Mouse (Mus musculus): ENCODE results near the gene Mcm10.

Gene Mcm10

GRCm38 (mm10) chr2:5012491-5013324, at the start of gene Mcm10:
Mcm10 (minus strand) TSS chr2:5012791.
- DNase-seq (ENCODE audit: low read depth, low spot score): peak; percentile 98

DNA sequence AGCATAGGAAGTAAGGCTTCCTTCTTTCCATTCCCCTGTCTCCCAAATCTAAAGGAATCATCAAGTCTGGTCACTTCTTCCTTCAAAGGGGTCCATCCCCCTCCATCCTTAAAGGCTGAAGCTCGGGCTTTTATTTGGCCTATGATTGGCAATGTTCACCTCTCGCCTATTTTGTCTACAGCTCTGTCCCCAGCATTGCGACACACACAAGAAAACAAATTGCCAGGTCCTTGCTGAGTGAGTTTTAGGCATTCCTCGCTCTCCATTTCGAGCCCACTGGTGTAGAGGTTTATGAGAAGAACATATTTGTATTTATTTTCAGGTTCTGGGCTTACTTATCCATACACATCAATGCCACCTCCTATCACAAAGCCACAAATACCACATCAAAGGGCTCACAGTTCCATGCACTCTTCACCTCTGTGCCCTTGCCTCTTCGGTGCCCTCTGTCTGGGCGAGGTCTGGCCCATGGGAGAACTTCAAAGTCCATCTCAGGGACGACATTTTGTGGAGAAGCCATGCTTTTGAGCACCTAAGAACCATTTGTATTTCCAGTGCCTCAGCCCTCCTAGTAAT, 48.6 kb upstream of the Mcm10 start:
- no peak for DNase-seq (ENCODE audit: low read depth, low spot score)

DNA sequence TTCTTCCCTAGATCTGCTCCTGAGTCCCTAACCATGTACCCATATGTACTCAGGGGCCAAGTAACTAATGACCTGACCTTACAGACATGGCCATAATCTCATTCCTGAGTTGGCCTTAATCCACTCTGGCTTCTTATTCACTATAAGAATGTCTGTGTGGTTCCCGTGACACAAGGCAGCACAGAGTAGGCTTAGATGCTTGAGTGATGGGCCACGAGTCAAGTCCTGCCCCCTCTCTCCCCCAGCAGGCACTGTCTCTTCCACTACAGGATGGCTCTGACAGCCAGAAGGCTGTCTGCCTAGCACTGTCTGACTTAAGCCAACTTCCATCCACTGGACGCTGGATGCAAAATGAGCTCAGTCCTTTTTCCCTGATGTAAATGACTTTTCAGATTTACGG, 47.4 kb upstream of the Mcm10 start:
- DNase-seq (ENCODE audit: low read depth, low spot score): no peak

- no peak for DNase-seq (ENCODE audit: low read depth, low spot score)
Observed at GRCm38 (mm10) chr2:5058436-5058835, 45.8 kb upstream of the Mcm10 start.

DNA sequence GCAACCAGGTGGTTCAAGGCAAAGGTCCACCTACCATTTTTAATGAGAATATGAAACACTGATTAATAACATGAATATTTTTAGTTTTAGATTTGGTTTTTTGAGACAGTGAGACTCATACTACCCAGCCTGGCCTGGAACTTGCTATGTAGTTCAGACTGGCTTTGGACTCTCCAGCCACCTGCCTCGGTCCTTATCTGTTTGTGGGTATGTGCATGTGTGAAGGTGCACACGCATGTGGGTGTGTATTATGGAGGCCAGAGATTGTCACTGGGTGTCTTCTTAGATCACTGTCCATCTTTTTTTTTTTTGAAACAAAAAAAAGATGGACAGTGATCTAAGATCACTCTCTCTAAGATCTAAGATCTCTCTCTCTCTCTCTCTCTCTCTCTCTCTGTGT, 38.0 kb upstream of the Mcm10 start:
- DNase-seq (ENCODE audit: low read depth, low spot score): no peak

DNA sequence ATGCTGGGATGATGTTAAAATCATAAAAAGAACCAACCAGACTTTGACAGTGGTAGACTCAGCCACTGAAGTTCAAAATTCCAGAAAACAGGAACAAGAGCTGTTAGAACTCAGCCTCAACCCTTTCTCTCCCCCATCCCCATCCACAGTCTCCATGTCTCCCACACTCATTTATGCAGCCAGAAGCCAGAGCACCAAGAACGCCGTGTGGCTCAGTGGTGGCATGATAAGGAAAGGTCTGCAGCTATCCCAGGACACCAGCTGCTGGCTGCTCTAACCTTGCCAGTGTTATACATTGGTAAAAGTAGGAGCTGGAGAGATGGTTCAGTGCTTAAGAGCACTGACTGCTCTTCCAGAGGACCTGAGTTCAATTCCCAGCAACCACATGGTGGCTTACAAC, 34.4 kb upstream of the Mcm10 start:
- DNase-seq (ENCODE audit: low read depth, low spot score): no peak

DNA sequence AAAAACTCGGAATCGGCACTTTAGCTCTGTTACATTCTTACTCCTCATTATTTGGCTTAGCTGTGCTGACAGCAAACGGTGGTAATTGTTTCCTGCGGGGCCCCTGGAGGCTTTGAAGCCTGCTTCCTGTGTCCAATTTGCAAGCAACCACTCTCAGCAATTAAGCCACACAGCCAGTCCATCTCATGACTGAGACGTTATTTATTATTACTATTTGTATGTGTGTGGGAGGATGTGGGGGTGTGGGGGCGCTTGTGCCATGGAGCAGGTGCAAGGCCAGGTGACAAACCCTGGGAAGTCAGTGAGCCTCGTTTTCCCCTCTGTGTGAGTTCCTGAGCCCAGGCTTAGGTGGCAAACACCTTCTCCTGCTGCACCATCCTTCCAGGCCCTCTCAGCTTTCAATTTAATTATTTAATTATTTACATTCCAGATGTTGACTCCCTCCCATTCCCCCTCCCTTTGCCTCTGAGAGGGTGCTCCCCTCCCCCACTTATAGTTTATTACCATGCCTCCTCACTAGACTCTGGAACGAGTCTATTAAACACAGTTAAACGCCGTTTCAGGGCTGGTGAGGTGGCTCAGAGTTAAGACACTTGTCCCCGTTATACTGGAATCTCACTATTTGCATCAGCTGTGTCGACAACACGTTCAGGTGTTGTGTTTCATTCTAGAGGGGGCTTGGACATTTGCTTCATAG, 32.8 kb upstream of the Mcm10 start:
- DNase-seq (ENCODE audit: low read depth, low spot score): peak; percentile 85

DNA sequence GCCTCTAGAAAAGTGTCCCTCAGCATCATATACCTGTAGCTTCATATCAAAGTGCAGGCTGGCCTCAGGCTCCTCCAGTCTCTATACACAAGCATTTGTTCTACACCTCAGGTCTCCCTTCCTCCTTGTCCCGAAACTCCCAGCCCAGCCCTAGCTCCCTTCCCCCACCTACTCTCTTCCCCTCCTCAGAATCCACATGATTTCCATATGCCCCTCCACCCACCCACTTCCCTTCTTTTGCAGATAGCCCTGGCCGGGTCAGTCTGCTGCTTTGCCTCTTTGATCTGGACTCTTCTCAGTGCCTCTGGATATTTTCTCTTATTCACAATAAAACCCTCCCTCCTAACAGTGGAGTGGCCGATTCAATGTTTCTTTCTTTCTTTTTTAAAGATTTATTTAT, 31.7 kb upstream of the Mcm10 start:
- DNase-seq (ENCODE audit: low read depth, low spot score): no peak

DNA sequence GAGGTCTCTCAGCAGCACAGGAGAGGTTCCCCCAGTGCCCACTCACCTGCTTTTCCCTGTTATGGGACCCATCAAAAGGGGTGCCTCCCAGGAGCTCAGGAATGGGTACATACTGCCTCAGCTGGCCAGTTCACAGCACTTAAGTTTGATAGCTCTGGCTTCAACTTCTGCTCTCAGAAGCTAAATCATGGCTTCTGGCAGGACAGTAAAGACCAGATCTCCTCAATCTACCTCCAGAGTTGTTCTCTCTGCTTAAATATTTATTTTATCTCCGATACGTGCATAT, 30.8 kb upstream of the Mcm10 start:
- no peak for DNase-seq (ENCODE audit: low read depth, low spot score)

DNA sequence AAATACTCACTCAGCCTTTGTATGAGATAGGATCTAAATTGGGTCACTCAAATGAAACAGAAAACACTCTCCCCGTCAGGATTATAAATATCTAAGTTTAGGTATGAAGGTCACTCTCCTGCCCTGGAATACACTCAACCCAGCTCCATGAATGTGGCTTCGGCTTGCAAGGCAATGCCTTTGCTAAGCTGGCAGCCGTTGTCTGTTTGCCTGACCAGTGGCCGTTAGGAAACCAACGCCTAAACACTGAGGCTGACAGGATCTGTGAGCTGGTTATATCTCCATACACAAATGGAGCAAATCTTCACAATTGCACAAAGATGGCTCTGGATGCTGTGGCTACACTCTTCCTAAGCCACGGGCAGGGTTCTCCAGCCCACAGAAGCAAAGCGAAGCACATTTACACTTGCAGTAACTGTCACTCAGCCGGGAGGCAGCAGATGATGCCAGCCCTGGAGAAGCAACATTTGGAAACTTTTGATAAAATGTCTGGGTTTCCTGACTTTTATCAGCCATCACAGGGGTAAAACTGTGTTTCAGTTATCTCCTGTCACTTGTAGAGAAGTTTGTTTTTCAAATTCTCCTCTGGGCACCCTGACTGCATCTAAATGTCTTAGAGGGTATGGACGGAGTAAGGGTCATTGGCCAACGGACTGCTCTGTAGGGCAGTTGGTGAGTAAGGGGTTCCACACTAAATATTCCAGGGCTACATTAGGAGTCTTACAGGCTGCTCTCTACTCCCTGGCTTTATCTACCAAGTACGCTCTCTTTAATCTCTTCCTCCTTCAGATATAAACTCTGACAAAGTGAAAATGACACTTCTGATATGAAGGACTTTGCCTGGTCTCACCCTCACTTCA, 30.3 kb upstream of the Mcm10 start:
- no peak for DNase-seq (ENCODE audit: low read depth, low spot score)

- no peak for DNase-seq (ENCODE audit: low read depth, low spot score)
Observed at GRCm38 (mm10) chr2:5041854-5042253, 29.3 kb upstream of the Mcm10 start.

DNA sequence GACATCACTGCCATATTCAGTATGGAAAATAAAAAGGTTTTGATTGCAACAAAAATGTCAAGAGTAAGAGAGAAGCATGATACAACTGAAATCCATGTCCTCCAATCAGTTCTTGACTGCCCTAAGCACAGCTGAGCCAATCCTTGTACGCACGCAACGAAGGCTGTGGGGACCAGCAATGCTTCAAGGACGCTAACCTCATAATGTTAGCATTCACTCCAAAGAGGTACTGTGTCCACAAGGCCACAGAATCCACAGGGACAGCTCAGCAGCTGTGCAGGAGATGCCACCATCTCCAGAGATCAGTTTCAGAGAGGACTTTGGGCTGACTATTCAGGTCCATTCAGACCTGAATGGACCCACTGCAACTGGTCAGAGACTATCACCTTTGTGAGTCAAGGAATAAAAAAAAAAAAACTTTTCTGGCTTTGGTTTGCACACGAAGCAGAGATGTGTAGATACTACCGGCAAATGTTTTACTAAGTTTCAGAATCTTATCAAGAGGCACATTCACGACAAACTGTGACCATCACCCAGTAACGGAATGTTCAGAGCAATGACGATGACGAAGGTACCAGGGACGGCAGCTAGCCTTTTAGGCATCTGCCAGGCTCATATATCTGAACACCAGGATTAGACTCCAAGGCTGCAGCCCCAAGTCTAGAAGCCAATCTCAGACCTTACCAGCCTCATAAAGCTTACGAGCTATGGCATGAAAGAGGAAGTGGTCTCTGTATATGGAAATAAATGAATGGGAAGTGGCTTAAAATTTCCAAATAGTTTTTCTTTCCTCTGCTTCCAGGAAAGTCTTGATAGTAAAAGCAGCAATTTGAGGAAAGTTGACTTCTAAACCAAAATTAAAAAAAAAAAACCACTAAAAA, 27.9 kb upstream of the Mcm10 start:
- no peak for DNase-seq (ENCODE audit: low read depth, low spot score)

- no peak for DNase-seq (ENCODE audit: low read depth, low spot score)
Observed at GRCm38 (mm10) chr2:5039350-5040170, 27.0 kb upstream of the Mcm10 start.

DNA sequence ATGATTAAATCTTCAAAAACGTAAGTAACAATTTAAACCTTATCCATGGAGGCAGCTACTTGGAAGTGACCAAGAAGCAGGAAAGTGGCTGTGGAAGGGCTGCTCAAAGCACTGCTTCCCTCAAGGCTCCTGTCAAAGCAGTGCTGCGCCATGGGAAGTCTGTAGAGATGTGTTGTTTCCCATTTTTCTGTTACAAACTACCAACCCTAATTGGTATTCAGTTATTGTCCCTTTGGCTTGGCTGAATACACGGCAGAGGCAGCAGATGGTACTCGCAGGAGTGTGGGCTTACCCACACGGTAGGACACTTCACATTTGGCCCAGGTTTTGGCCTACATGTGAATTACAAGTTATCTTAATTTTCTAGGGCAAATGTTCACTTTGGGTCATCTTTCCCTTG, 25.7 kb upstream of the Mcm10 start:
- no peak for DNase-seq (ENCODE audit: low read depth, low spot score)

DNA sequence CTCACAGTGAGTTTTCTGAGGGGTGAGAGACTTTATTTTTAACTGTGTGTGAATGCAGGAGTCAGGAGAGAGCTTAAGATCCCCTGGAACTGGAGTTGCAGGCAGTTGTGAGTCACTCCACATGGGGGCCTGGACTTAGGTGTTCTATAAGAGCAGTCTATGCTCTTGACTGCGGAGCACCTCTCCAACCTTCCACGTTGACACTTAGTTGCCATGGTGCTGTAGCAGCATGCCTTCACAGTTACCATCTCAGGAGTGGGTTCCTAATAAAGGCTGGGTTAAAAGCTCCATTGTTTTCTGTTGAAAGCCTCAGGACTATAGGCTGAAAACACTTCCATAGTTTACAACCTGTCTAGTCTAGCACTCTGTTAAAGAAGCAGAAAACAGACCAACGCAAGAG, 24.8 kb upstream of the Mcm10 start:
- DNase-seq (ENCODE audit: low read depth, low spot score): no peak

- DNase-seq (ENCODE audit: low read depth, low spot score): no peak
Observed at GRCm38 (mm10) chr2:5036411-5037076, 24.0 kb upstream of the Mcm10 start.

DNA sequence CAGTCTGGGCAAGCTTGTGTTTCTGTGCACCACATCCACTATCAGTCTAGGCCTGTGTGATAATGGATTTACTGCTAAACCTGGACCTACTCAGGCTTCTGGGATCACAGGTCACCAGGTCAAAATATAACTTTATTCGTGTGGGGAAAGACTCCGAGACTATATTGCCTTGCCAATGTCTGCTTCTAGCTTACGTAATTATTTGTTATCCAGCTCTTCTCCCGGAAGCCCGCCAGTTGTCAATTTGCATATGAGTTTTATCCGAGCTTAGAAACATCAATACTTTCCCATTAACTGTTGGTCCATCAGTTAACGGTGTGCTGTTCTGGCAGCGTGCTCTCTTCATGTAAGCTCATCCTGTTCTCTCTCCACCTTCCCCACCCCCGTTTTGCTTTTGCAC, 22.6 kb upstream of the Mcm10 start:
- DNase-seq (ENCODE audit: low read depth, low spot score): no peak

DNA sequence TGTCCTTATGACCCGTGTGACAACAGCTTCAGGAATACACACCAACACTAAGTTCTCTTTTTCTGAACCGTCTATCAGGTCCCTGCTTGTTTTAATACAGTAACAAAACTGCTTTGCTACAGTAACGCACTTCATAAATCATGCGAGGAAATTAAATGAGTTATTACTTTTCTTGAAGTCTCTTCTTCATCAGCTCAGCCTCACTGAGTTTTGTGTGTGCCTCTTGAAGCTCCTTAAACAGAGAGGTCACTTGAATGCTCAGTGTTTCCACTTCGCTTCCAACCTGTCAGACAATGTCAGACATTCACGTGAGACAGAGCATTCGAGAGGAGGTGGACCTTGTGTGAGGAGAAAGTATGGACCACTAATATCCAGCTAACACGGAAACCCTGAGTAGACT, 22.2 kb upstream of the Mcm10 start:
- no peak for DNase-seq (ENCODE audit: low read depth, low spot score)

DNA sequence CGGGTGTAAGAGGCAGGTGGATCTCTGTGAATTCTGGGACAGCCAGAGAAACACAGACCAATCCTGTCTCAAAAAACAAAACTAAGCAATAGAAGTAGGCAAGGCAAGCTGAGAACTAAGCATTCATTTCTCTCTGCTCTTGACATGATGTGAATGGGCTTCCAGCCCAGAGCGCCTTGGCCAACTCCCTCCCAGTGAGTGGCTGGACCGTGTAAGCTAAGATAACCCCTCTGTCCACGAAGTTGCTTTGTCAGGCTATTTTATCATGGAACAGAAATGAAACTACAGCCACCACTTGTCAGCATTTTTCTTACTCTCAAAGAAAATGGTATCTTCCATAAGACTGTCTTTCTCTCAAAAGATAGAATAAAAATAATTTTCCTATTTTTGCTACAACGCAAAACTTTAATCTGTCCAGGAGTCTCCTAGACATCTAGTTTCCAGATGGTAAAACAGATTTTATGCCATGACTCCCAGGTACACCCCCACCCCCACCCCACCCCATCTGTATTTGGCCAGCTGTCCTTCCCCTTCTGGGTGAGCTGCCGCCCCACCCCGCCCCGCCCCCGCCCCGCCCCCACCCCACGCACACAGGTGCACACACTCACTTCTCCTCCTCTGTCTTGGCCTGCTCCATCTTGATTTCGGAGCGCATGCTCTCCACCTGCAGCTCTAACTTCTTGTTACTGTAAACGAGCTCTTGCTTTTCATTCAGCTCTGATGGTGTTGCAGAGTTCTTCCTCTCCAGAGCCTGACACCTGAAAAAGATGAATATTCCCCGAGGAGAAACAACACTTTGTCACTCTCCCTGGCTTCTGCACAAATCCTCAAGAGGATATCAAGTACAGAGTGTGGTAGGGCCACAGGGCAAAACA, 21.2 kb upstream of the Mcm10 start:
- no peak for DNase-seq (ENCODE audit: low read depth, low spot score)

Measured in forelimb bud, embryonic 11.5 days (tissue).